Mouse (Mus musculus) right cerebral cortex, postnatal 4 days (tissue): ENCODE results near the gene Irx6.
A peak's percentile ranks its signal among the peaks of the same experiment; 100 is the strongest.

ENCODE experiments used
- DNase-seq: peaks from one replicate; pipeline ENCODE4 v3.0.0-alpha.2; 2022

Irx6 gene

DNA sequence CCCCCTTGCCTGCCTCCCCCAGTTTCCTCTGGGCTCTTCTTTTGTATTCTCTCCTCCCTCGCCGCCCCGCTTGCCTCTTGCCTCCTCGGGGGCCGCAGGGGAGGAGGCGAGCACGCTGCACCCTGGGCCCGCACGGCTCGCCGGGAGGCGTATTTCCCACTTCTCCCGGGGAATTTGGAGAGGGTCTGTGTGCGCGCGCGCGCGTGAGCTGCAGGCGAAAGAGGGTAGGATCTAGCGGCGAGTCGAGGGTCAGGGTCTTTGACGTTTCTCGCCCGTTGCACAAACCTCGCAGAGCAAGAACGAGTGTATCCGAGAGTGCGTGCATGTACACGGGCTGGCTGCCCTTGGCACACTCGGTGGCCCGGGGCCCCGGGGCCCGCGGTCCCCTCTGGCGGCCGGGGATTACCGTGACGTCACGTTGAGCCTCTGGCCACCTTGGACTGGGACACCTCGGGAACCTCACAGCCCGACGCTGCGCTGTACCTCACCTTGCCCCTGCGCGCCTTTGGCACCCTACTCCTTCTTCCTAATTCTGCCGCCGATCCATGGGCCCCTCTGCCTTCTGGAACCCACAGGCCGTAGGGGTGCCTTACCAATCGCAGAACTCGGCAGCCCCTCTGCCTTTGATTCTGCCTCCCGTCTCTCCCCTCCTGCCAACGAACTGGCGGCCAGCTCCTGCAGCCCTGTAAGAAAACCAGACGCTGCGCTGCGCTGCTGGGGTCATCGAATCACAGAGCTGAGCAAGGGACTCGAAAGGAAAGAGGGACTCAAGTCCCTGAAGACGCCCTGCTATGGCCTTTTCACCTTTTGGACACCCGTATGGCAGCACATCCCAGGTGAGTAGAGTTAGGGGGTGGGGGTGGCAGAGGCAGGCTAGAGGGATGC, at the start of gene Irx6:
TSS of gene Irx6 (plus strand) at position 45 of the 885 bp plus-strand sequence.
- DNase-seq: no peak

GRCm38 (mm10) chr8:92628711-92629650, 45.1 kb upstream of the Irx6 start:
- no peak for DNase-seq

GRCm38 (mm10) chr8:92633199-92633598, 40.9 kb upstream of the Irx6 start:
- DNase-seq: no peak

DNA sequence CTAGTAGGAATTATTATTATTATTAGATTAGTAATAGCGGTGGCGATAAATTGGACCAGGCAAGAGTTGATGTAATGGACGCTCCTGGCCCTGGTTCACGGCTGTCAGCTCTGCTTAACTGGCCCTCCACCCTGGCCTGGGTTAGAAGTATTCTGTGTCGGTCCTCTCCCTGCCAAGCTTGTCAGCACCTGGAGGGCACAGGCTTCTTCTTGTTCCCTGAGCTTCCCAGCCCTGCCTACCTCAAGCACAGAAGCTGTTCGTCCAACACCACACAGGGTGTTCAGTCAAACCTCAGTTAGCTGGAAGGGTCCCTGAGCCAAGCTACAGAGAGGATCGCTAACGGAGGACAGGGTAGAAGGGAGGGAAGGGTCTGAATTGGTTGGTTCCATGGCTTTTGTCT, 33.3 kb upstream of the Irx6 start:
- DNase-seq: no peak

DNA sequence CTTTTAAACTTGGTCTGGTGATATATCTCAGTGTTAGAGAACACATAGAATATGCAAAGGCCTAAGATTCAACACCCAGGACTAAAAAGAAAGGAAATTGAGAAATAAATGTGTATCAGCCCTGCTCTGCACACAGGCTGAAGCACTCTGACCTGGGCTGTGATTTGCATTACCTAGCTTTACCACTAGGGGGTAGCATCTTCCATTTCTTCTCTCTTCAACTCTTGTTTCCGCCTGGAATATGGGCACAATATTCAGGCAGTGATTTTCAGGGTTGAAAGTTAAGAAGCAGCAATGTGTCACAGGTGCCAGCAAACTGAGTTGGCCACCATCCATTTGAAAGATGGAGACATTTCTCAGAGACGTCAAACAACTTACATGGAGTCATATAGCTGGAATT, 27.5 kb upstream of the Irx6 start:
- no peak for DNase-seq

- DNase-seq: no peak
Measured at GRCm38 (mm10) chr8:92664207-92664606, 9.9 kb upstream of the Irx6 start.

DNA sequence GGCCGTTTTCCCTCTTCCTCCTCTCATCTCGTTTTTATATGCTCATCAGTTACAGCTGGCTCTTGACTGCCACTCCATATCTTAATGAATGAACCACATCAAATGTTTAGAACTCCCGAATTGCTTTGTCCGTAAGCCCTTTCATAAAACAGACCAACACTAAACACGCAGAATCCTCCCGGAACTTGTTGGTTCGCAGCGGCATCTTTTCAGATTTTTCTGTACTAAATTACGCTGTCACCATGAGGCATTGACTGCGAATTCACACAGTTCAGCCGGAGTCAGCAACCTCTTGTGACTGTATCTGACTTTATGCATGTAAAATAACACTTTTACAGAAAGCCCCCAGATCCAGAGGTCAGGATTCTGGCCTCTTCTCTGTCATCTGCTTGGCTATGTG, 3.9 kb upstream of the Irx6 start:
- no peak for DNase-seq

- no peak for DNase-seq
Measured at GRCm38 (mm10) chr8:92670656-92671195, 3.4 kb upstream of the Irx6 start.

DNA sequence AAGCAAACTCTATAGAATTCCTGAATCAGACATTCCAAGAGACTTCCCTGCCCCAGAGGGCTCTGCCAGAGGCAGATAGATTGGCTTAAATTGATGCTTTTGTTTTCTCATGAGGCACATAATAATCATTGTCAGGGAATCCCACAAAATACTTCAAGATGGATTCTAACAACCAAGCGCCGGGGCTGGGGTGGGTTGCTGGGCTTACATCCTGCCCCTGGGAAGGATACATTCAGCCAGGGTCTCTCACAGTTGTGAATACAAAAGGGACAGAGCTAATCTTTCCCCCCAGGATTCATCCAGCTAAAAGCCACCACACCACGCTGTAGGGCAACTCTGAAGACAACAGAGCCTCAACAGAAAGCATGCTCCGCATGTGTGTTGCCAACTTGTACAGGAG, 2.2 kb upstream of the Irx6 start:
- no peak for DNase-seq

GRCm38 (mm10) chr8:92673101-92673500, 987 bp upstream of the Irx6 start:
- no peak for DNase-seq

GRCm38 (mm10) chr8:92673555-92674243, 389 bp upstream of the Irx6 start:
- peak; percentile 37 for DNase-seq

GRCm38 (mm10) chr8:92678407-92678806, 4.3 kb downstream of the Irx6 start:
- no peak for DNase-seq

DNA sequence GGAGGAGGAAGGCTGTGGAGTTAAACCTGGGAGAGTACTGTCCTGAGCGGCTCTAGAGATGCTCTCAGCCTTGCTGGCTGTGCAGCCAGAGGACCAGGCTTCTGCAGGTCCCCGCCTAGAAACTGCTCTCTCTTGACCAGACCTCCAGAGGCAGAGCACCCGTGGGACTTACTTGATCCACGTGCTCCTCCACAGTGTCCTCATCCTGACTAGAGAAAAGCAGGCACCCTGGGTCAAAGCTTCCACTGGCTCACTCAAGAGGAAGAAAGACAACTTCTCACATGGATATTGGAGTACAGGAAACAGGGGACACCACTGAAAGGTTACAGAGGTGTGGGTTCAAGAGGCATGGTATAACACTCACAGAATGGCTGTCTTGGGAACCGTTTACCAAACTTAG, 23.3 kb downstream of the Irx6 start:
- no peak for DNase-seq

DNA sequence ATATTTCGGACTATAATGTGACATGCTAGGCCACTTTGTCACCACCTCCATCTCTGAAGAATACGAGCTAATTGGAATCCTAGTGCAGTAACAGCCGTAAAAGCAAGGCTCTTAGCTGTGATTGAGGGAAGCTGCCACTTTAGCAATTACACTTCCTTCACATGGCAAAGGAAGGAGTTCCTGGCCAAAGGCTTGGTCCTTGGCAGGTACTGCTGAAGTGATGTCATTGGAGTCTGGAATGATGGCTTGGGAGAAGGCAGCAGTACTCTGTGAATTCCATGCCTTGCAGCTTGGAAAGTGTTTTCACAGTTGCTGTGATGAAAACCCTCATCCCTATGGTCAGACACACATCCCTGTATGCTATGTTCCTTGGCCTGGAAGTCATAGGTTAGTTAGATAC, 24.3 kb downstream of the Irx6 start:
- no peak for DNase-seq

GRCm38 (mm10) chr8:92699922-92700540, 25.9 kb downstream of the Irx6 start:
- DNase-seq: no peak

- no peak for DNase-seq
Measured at GRCm38 (mm10) chr8:92703375-92703774, 29.3 kb downstream of the Irx6 start.

DNA sequence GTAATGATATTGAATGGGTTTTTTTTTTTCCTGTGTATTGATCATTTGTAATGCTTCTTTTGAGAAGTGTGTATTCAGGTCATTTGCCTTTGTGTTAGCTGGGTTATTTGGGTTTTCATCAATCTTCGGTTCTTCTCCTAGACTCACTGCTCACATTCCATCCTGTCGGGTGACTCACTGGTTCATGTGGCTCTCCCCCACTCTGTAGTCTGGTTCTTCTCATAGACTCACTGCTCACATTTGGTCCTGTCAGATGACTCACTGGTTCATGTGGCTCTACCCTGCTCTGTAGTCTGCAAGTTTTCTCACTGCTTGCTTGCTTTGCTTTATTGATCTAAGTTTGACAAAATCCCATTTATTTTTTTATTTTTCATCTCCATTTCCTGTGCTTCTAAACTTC, 32.2 kb downstream of the Irx6 start:
- no peak for DNase-seq

DNA sequence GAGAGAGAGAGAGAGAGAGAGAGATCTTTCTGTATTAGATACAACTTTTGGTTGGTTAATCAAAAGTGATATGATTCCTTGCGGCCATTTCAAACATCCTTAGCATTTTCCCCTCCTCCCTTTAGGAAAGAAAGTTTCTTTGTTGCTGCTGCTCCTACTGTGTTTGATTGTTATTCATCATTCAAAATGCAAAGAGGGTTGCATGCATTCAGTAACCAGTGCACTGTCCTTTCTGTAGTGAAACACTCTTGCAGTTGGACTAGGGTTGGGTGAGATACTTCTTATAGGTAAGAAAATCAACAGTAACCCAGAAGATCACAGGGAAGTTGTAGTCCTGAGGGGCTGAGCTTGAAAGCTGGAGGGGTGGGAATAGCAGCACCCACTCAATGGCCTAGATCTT, 39.2 kb downstream of the Irx6 start:
- no peak for DNase-seq

GRCm38 (mm10) chr8:92717418-92717817, 43.3 kb downstream of the Irx6 start:
- DNase-seq: no peak

GRCm38 (mm10) chr8:92718057-92718456, 44.0 kb downstream of the Irx6 start:
- no peak for DNase-seq

DNA sequence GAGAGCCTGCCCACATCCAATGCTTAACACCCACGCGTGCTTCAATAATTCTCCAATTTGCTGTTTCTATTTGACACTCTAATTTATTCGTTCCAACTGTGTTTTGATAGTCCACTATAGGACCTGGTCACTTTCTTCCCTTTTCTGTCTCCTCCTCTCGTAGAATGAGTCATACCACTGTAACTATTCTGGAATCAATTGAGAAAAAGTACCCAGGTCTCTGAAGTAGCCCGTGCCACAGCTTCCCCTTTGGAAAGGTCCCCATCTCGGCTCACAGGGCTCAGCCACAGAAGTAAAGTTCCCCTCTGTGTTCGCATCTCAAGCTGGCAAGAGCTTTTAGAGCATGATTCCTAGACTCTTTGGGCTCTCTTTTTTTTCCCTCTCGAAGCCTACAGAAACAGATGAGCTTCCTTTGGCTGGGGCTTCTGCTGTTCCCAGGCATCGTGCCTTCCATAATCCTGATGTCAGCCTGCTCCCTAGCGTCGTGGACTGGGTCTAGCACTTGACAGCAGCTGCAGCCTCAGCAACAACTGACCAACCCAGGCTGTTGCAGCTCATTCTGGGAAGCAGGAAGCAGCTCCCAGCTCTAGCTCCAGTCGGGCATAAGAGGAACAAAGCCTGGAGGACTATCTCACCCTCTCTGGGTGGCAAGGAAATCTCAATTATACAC, 47.3 kb downstream of the Irx6 start:
- DNase-seq: peak; percentile 59

DNA sequence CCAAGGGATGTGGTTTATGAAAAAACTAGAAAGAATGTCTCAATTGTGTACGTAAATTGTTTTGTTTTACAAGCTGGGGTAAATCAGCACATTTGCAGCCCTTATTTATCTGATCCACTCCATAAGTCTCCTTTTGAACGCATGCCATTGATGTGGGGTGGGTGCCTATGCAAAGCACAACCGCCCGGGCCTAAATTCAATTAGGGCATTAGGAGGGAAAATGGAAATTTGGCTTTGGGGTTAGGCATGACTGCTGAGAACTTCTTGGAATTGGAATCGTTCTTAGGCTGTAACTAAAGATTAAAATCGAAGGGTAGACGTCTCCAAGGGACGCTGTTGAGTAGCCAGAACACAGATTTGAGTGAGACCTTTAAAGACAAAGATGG, 47.8 kb downstream of the Irx6 start:
- no peak for DNase-seq
